Mouse (Mus musculus) embryo, embryonic 9.5 days (tissue): Measurements from ENCODE around the gene Gm9918.

Experiments used
- DNase-seq: peaks from one replicate; pipeline ENCODE4 v3.0.0-alpha.2; 2017; ENCODE audit errors: extremely low spot score

The Gm9918 gene

GRCm38 (mm10) chr15:102245891-102246741 is 24.2 kb upstream of the Gm9918 start:
- peak; percentile 81 for DNase-seq

DNA sequence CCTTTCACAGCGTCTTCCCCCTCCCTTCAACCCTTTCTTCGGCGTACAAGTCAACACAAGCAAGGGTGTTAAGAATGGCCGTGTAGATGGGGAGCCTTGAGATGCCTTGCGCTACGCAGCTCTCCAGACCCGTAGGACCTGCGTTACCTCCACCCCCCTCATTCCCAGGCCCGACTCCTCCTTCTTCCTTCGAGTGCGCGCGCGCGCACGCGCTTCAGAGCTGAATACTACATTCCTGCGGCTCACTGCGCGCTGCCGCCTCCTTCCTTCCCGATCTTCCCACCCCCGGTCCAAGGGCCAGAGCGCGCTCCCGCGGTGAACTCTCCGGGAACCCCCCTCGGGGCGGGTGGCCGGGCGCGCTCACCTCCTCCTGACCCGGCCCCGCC is 23.5 kb upstream of the Gm9918 start:
- DNase-seq, result peak; percentile 92

GRCm38 (mm10) chr15:102247252-102248130 is 22.9 kb upstream of the Gm9918 start:
- peak; percentile 83 for DNase-seq

GRCm38 (mm10) chr15:102248131-102248811 is 22.1 kb upstream of the Gm9918 start:
- DNase-seq, result peak; percentile 64

GRCm38 (mm10) chr15:102248812-102249191 is 21.6 kb upstream of the Gm9918 start:
- peak; percentile 64 for DNase-seq

DNA sequence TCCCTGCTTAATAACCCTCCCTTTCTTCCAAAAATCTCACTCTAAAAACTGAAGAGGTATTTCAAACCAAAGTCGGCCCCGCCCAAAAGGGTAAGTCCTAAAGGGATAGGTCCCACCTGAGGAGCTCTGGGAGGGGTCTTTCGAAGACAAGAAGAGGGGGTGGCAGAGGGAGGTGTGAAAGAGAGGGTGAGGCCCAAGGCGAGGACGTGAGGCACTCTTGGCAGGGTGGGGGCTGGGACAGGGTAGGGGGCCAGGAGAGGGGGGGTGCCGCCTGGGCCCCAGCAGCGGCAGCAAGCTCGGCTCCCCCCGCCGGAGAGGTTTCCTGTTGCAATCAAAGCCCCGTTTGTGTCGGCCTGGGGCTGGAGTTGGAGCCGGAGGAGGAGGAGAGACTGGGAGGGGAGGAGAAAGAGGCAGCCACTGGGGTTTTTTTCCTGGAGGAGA is 21.1 kb upstream of the Gm9918 start:
- peak; percentile 65 for DNase-seq

- DNase-seq, result no peak
These were observed 20.4 kb upstream of the Gm9918 start for GRCm38 (mm10) chr15:102249967-102250366.

DNA sequence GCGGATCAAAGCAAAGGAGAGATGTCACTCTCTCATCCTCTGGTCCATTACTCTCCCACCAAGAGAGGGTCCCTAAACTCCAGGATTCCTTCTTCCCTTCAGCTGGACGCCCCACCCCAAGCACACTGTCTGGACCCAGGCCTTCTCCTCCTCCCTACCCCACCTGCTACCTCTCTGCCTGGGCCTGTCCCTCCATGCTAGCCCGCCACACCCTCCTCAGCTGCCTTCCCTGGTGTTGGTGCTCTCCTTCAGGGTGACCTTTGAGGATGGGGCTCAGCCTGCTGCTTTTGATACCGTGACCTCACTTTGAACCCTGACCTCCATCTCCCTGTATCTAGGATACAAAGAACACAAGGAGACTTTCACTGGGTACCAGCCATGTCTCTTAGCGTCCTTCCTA is 19.8 kb upstream of the Gm9918 start:
- DNase-seq, result no peak

GRCm38 (mm10) chr15:102255547-102256255 is 14.7 kb upstream of the Gm9918 start:
- no peak for DNase-seq

- no peak for DNase-seq
These were observed 13.7 kb upstream of the Gm9918 start for GRCm38 (mm10) chr15:102256431-102257201.

DNA sequence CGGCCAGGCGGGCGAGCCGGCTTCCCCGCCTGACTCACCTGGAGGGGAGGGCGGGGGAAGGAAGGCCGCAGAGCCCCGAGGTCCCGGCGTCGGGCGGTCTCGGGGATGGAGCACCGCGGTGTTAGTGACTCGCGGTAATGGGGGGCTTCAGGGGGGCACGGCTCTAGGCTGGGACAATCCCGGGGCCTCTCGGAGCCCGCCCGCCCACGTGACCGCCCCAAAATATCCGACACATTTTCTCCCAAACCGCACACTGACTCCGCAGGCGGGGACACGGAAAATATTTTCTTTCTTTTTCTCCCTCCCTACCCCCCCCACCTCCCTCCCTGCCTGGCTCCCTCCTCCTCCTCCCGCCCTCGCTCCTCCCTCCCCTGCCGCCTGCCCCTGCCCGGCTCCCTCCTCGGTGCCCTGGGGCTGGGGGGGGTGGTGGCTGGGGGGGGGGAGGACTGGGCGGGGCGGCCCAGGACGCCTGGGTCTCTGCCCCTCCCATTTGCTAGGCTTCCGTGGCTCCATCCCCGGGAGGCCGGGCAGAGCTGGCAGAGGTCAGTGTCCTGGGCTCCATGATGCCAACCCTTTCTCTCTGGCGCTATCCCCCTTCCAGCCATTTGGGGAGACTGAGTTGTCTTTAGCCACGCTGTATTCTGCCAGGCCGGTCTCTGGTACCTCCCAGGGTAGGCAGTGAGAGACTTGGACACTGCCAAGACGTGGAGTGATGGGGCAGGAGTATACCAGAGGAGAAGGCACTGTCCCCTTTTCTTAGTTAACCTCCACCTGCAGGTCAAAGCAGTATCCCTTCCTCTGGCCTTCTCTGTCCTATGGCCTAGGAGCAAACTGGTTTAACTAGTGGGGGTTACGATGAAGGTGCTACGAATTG is 12.9 kb upstream of the Gm9918 start, which contains the start of gene Rarg:
Rarg (minus strand) TSS at position 316 of the 874 bp plus-strand sequence.
- DNase-seq, result no peak

DNA sequence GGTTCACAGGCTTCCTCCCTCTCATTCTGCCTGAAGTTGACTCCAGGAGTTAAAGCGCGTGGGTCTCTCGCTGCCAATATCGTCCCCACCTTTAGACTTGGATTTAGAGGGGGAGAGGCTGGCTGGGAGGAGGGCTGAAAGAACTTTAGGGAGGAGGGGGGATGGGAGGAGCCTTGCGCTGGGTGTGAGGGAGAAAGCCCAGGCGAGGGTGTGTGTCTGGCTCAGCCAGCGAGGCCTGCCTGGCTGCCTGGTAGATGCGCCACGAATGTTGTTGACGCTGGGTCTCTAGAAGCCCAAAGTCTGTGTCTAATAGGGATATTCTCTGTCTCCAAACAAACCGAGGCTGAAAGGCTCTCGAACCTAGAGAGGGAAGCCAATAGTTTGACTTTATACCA is 12.3 kb upstream of the Gm9918 start:
- DNase-seq, result peak; percentile 56

DNA sequence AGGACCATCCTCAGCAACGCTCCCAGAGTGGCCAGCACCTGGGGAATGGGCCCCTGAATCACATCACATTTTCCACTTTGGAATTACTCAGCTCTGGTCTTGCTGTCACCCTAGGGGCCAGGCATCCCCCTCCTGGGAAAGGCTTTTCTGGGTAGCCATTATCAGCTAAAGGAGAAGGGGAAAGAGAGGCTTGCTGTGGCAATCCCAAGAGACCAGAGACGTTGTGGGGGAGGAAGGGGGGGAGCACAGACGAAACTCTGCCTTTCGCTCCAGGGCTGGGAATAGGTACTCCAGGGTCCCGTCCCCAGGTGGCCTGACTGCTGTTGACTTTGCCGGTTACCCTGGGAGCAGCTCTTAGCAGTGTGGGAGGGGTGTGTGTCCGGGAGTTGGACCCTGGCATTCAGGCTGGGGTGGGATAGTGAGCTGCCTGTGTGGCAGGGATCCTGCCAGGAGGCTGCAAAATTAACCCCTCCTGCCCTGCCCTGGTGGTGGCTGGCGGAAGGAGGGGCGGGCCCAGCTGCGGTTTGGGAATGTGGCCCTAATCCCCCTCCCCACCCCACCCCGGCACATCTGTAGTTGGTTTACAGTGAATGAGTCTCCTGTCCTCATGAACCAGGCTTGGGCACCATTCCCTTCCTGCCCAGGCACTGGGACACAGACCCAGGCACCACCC is 11.6 kb upstream of the Gm9918 start:
- DNase-seq, result no peak

DNA sequence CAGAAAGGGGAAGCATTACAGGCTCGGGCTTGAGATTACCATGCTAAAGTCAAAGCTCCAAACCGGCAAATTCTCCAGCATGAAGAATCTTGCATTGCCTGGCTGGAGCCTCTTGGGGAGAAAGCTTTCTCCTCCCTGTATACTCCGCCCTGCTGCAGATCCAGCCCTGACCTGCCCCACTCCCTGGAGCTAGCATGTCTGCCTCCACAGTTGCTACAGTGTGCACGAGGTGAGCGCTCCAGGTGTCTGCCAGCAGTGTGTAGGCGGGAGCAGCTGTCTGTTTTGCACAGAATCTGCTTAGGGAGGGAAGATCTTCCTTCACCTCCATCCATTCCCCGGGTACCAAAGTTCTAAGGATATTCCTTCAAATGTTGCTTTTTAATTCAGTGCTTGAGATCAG is 7.8 kb upstream of the Gm9918 start:
- DNase-seq, result no peak

- DNase-seq, result no peak
These were observed 7.3 kb upstream of the Gm9918 start for GRCm38 (mm10) chr15:102263037-102263436.

- no peak for DNase-seq
These were observed 4.8 kb upstream of the Gm9918 start for GRCm38 (mm10) chr15:102265548-102265947.

DNA sequence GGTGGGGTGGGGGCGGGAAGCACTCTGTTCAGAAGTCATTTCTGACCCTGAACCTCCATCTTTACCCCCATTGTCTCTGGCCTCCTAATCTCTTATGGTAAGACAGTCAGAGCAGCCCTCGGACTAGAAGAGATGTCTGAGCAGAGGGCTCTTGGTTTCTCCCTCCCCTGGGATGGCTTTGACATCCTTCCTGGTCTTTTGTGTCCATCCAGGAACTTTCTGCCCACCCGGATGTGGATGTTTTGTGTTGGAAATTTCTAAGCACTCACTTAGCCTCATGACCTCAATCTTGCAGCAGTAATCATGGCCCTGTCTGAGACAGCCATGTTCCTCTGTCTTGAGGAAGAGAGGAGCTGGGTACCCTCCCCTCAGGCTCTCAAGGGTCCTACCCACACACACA is 1.1 kb downstream of the Gm9918 start:
- no peak for DNase-seq

GRCm38 (mm10) chr15:102273982-102274716 is 3.8 kb downstream of the Gm9918 start:
- no peak for DNase-seq
